Mouse (Mus musculus): ENCODE measurements around the gene C87436. TPM values are rescaled to one million over a fixed set of nuclear protein-coding genes. Genes with fewer than 3 reads are reported as not detected.
A peak's percentile ranks its signal among the peaks of the same experiment; 100 is the strongest.

C87436 gene
- total RNA-seq, 4 experiments from 2014 or later, result 18.4 to 24.0 (median 19.7) TPM

- no peak for DNase-seq (ENCODE audit: low spot score in 2 of 2)
Measured at GRCm38 (mm10) chr6:86426358-86426757, 11.8 kb upstream of the C87436 start, which contains the start of gene Gm44790. Gm44790 (plus strand) TSS chr6:86426658.

GRCm38 (mm10) chr6:86431531-86431930 is 6.6 kb upstream of the C87436 start:
- no peak for DNase-seq (ENCODE audit: low spot score in 2 of 2)

- no peak for DNase-seq (ENCODE audit: low spot score in 2 of 2)
Measured at GRCm38 (mm10) chr6:86433696-86434095, 4.5 kb upstream of the C87436 start.

- DNase-seq (ENCODE audit: low spot score in 2 of 2), result peak; percentile 39 to 42
Measured at GRCm38 (mm10) chr6:86437711-86438110, 463 bp upstream of the C87436 start.

- no peak for DNase-seq (ENCODE audit: low spot score in 2 of 2)
Measured at GRCm38 (mm10) chr6:86439119-86439496, 934 bp downstream of the C87436 start.

GRCm38 (mm10) chr6:86439531-86439930 is 1.4 kb downstream of the C87436 start:
- DNase-seq (ENCODE audit: low spot score in 2 of 2), result no peak

- DNase-seq (ENCODE audit: low spot score in 2 of 2), result no peak
Measured at GRCm38 (mm10) chr6:86441571-86441970, 3.4 kb downstream of the C87436 start.

- no peak for DNase-seq (ENCODE audit: low spot score in 2 of 2)
Measured at GRCm38 (mm10) chr6:86445551-86445950, 7.4 kb downstream of the C87436 start.

- DNase-seq (ENCODE audit: low spot score in 2 of 2), result no peak
Measured at GRCm38 (mm10) chr6:86446927-86447568, 8.9 kb downstream of the C87436 start.

- no peak for DNase-seq (ENCODE audit: low spot score in 2 of 2)
Measured at GRCm38 (mm10) chr6:86456727-86457126, 18.6 kb downstream of the C87436 start.

GRCm38 (mm10) chr6:86463079-86463478 is 24.9 kb downstream of the C87436 start:
- DNase-seq (ENCODE audit: low spot score in 2 of 2), result no peak

- peak in 1 of 2 experiments; percentile 37 for DNase-seq (ENCODE audit: low spot score in 2 of 2)
Measured at GRCm38 (mm10) chr6:86471317-86471716, 33.1 kb downstream of the C87436 start.

- no peak for DNase-seq (ENCODE audit: low spot score in 2 of 2)
Measured at GRCm38 (mm10) chr6:86471760-86472099, 33.6 kb downstream of the C87436 start.

- peak; percentile 99 to 100 for DNase-seq (ENCODE audit: low spot score in 2 of 2)
Measured at GRCm38 (mm10) chr6:86472100-86472955, 34.2 kb downstream of the C87436 start.

GRCm38 (mm10) chr6:86473077-86473476 is 34.9 kb downstream of the C87436 start:
- peak in 1 of 2 experiments; percentile 21 for DNase-seq (ENCODE audit: low spot score in 2 of 2)

GRCm38 (mm10) chr6:86474072-86474471 is 35.9 kb downstream of the C87436 start:
- no peak for DNase-seq (ENCODE audit: low spot score in 2 of 2)

GRCm38 (mm10) chr6:86474646-86475181 is 36.5 kb downstream of the C87436 start:
- DNase-seq (ENCODE audit: low spot score in 2 of 2), result no peak

- no peak for DNase-seq (ENCODE audit: low spot score in 2 of 2)
Measured at GRCm38 (mm10) chr6:86475462-86476167, 37.4 kb downstream of the C87436 start.

- DNase-seq (ENCODE audit: low spot score in 2 of 2), result no peak
Measured at GRCm38 (mm10) chr6:86476931-86477330, 38.8 kb downstream of the C87436 start.

- DNase-seq (ENCODE audit: low spot score in 2 of 2), result no peak
Measured at GRCm38 (mm10) chr6:86479311-86479710, 41.1 kb downstream of the C87436 start.

GRCm38 (mm10) chr6:86479816-86480188 is 41.6 kb downstream of the C87436 start:
- DNase-seq (ENCODE audit: low spot score in 2 of 2), result no peak

Data from layer of hippocampus, adult 8-10 months (tissue).